Mouse (Mus musculus) adrenal gland, postnatal 0 days (tissue): ENCODE data around the gene 4930433I11Rik. TPM values are rescaled to one million over a fixed set of nuclear protein-coding genes. Genes with fewer than 3 reads are reported as not detected.

Source experiments
- polyA plus RNA-seq: library from polyadenylated mRNA; unstranded; fragments of >200 nt; fragmentation: Nextera tagmentation; extraction: Ambion mirVana; gene quantifications from 2 replicates; pipeline ENCODE4 v1.2.1, GENCODE M21; 2015

The 4930433I11Rik gene
- not detected in 2 replicates for polyA plus RNA-seq

GRCm38 (mm10) chr7:40987243-40987642, at the start of gene 4930433I11Rik:
TSS of gene 4930433I11Rik (plus strand) at chr7:40987543.

DNA sequence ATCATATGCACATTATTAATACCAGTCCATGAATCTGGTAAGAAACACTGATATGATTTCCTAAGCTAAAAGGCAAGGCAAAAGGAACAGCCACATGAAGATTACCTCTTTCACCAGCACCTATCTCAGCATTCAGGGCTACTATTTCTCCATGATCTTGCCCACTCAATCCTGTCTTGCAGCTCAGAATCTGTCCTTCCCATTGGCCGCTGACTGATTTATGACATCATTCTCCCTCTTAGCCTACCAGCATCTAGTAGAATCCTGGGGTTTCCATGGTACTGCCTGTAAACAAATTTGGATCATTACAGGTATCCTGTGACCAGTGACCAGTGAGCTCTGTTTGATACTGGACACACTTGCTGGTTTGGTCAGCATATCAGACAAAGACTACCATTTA, 45.1 kb downstream of the 4930433I11Rik start, which contains the start of gene Gm4884:
TSS of gene Gm4884 (plus strand) at position 301 of the 400 bp plus-strand sequence.

Other genes starting within 250 kb of the 4930433I11Rik start
- 3.5 and 5.7 TPM in 2 replicates for gene Vstm2b, start 89.2 kb upstream of the 4930433I11Rik start, polyA plus RNA-seq
- not detected in 2 replicates for gene Gm4884, start 45.2 kb downstream of the 4930433I11Rik start, polyA plus RNA-seq
- not detected in 2 replicates for gene Gm5592, start 166.3 kb downstream of the 4930433I11Rik start, polyA plus RNA-seq